Mouse (Mus musculus): Measurements from ENCODE around the gene Gipc3. TPM values are rescaled to one million over a fixed set of nuclear protein-coding genes. Genes with fewer than 3 reads are reported as not detected.

The Gipc3 gene
- polyA plus RNA-seq, 1 experiment from 2014 or later = not detected

GRCm38 (mm10) chr10:81294442-81294841, 48.6 kb downstream of the Gipc3 start:
- no peak for ATAC-seq (ENCODE audit: low FRiP score)
- Histone ChIP-seq H3K36me3 (no peaks in the 10 kb centered on the region), H3K9me3 (replicated peaks) (no peaks in the 10 kb centered on the region), H3K4me3 (replicated peaks) (peak overlapping the region; percentile 90), H3K27ac (replicated peaks) (peak overlapping the region; percentile 88; the same call in 1 of the 2 replicates), H3K9ac (replicated peaks) (peak overlapping the region; percentile 91), H3K27me3 (replicated peaks) (peaks cover 19% of the 10 kb centered on the region), H3K4me1 (peaks cover 51% of the 10 kb centered on the region), H3K4me2 (peak overlapping the region; percentile 95)
- WGBS = 46% methylated on average over 8 of the region's 8 CpGs

GRCm38 (mm10) chr10:81293334-81294030, 49.6 kb downstream of the Gipc3 start:
- Histone ChIP-seq H3K9me3 (replicated peaks) (no peaks in the 10 kb centered on the region), H3K4me1 (peaks cover 52% of the 10 kb centered on the region), H3K27me3 (replicated peaks) (peaks cover 22% of the 10 kb centered on the region), H3K4me2 (peak overlapping the region; percentile 95), H3K36me3 (no peaks in the 10 kb centered on the region), H3K4me3 (replicated peaks) (peak overlapping the region; percentile 90), H3K9ac (replicated peaks) (peak overlapping the region; percentile 91), H3K27ac (replicated peaks) (peak overlapping the region; percentile 88)
- WGBS = 3% methylated on average over 25 of the region's 25 CpGs
- peak; percentile 25 for ATAC-seq (ENCODE audit: low FRiP score)

GRCm38 (mm10) chr10:81292554-81293333, 50.3 kb downstream of the Gipc3 start, which contains the start of gene Pip5k1c:
TSS of gene Pip5k1c (plus strand) at chr10:81292963.
- Histone ChIP-seq H3K4me3 (replicated peaks) (peak within 1 kb of the TSS; percentile 90), H3K9ac (replicated peaks) (peak within 1 kb of the TSS; percentile 91), H3K27ac (replicated peaks) (peak within 1 kb of the TSS; percentile 88), H3K36me3 (no peaks in the 10 kb centered on the region), H3K9me3 (replicated peaks) (no peaks in the 10 kb centered on the region), H3K4me2 (peak within 1 kb of the TSS; percentile 95), H3K27me3 (replicated peaks) (peaks cover 27% of the 10 kb centered on the region), H3K4me1 (peaks cover 51% of the 10 kb centered on the region)
- ATAC-seq (ENCODE audit: low FRiP score) = peak; percentile 94
- WGBS = under 1% methylated on average over 80 of the region's 80 CpGs

- no peaks in the 10 kb centered on the region for H3K36me3 ChIP-seq
- H3K4me3 ChIP-seq (replicated peaks) = peak within 1 kb of the TSS; percentile 90
- H3K4me1 ChIP-seq = peaks cover 46% of the 10 kb centered on the region
- H3K4me2 ChIP-seq = peak within 1 kb of the TSS; percentile 95
- 80% methylated on average over 9 of the region's 9 CpGs for WGBS
- H3K27me3 ChIP-seq (replicated peaks) = peaks cover 30% of the 10 kb centered on the region
- no peak within 1 kb of the TSS for H3K9ac ChIP-seq (replicated peaks)
- ATAC-seq (ENCODE audit: low FRiP score) = no peak
- 0 out of 2 replicates have a peak within 1 kb of the TSS, but pooled peaks have one; percentile 4 for H3K27ac ChIP-seq (replicated peaks)
- H3K9me3 ChIP-seq (replicated peaks) = no peaks in the 10 kb centered on the region
Measured at GRCm38 (mm10) chr10:81291511-81292104, 51.5 kb downstream of the Gipc3 start, which contains the start of gene Tjp3. TSS of gene Tjp3 (minus strand) at chr10:81291581.

- Histone ChIP-seq H3K27ac (replicated peaks) (no peak overlapping the region), H3K27me3 (replicated peaks) (peaks cover 30% of the 10 kb centered on the region), H3K9me3 (replicated peaks) (no peaks in the 10 kb centered on the region), H3K4me3 (replicated peaks) (no peak overlapping the region), H3K4me1 (peaks cover 45% of the 10 kb centered on the region), H3K9ac (replicated peaks) (no peak overlapping the region), H3K4me2 (peak overlapping the region; percentile 24; the same call in 1 of the 2 replicates), H3K36me3 (no peaks in the 10 kb centered on the region)
- WGBS = 12% methylated on average over 24 of the region's 24 CpGs
- no peak for ATAC-seq (ENCODE audit: low FRiP score)
Measured at GRCm38 (mm10) chr10:81290698-81291460, 52.2 kb downstream of the Gipc3 start.

GRCm38 (mm10) chr10:81289811-81290210, 53.3 kb downstream of the Gipc3 start:
- no peak for ATAC-seq (ENCODE audit: low FRiP score)
- H3K4me3 ChIP-seq (replicated peaks) = no peak overlapping the region
- no peak overlapping the region for H3K27ac ChIP-seq (replicated peaks)
- H3K9me3 ChIP-seq (replicated peaks) = no peaks in the 10 kb centered on the region
- H3K4me2 ChIP-seq = no peak overlapping the region
- H3K27me3 ChIP-seq (replicated peaks) = peaks cover 38% of the 10 kb centered on the region
- no peak overlapping the region for H3K9ac ChIP-seq (replicated peaks)
- 58% methylated on average over 14 of the region's 14 CpGs for WGBS
- H3K36me3 ChIP-seq = no peaks in the 10 kb centered on the region
- H3K4me1 ChIP-seq = peaks cover 44% of the 10 kb centered on the region

GRCm38 (mm10) chr10:81289278-81289677, 53.8 kb downstream of the Gipc3 start:
- Histone ChIP-seq H3K27me3 (replicated peaks) (peaks cover 43% of the 10 kb centered on the region), H3K4me2 (no peak overlapping the region), H3K36me3 (no peaks in the 10 kb centered on the region), H3K9me3 (replicated peaks) (no peaks in the 10 kb centered on the region), H3K9ac (replicated peaks) (no peak overlapping the region), H3K27ac (replicated peaks) (no peak overlapping the region), H3K4me3 (replicated peaks) (no peak overlapping the region), H3K4me1 (peaks cover 39% of the 10 kb centered on the region)
- ATAC-seq (ENCODE audit: low FRiP score) = no peak
- 6% methylated on average over 7 of the region's 7 CpGs for WGBS

GRCm38 (mm10) chr10:81288601-81289000, 54.5 kb downstream of the Gipc3 start:
- no peak overlapping the region for H3K27ac ChIP-seq (replicated peaks)
- H3K4me3 ChIP-seq (replicated peaks) = no peak overlapping the region
- WGBS = 38% methylated on average over 6 of the region's 6 CpGs
- no peak overlapping the region for H3K9ac ChIP-seq (replicated peaks)
- no peak for ATAC-seq (ENCODE audit: low FRiP score)
- H3K27me3 ChIP-seq (replicated peaks) = peaks cover 50% of the 10 kb centered on the region
- peaks cover 33% of the 10 kb centered on the region for H3K4me1 ChIP-seq
- H3K4me2 ChIP-seq = no peak overlapping the region
- no peaks in the 10 kb centered on the region for H3K36me3 ChIP-seq
- H3K9me3 ChIP-seq (replicated peaks) = no peaks in the 10 kb centered on the region

- Histone ChIP-seq H3K9me3 (replicated peaks) (no peaks in the 10 kb centered on the region), H3K4me2 (no peak overlapping the region), H3K36me3 (no peaks in the 10 kb centered on the region), H3K9ac (replicated peaks) (no peak overlapping the region), H3K4me3 (replicated peaks) (no peak overlapping the region), H3K27me3 (replicated peaks) (peaks cover 57% of the 10 kb centered on the region), H3K27ac (replicated peaks) (no peak overlapping the region), H3K4me1 (peaks cover 31% of the 10 kb centered on the region)
- ATAC-seq (ENCODE audit: low FRiP score) = no peak
- WGBS = 72% methylated on average over 8 of the region's 8 CpGs
Measured at GRCm38 (mm10) chr10:81287513-81288157, 55.4 kb downstream of the Gipc3 start.

GRCm38 (mm10) chr10:81286586-81286985, 56.5 kb downstream of the Gipc3 start:
- Histone ChIP-seq H3K4me3 (replicated peaks) (no peak overlapping the region), H3K27ac (replicated peaks) (no peak overlapping the region), H3K9me3 (replicated peaks) (no peaks in the 10 kb centered on the region), H3K36me3 (no peaks in the 10 kb centered on the region), H3K9ac (replicated peaks) (no peak overlapping the region), H3K4me1 (peaks cover 31% of the 10 kb centered on the region), H3K27me3 (replicated peaks) (peaks cover 57% of the 10 kb centered on the region), H3K4me2 (no peak overlapping the region)
- 53% methylated on average over 6 of the region's 6 CpGs for WGBS
- no peak for ATAC-seq (ENCODE audit: low FRiP score)
